8 mouse cellular contexts compared by ENCODE assay signal in genomic region chrX:133691581-133692391, GRCm38 (mm10). TPM values are rescaled to one million over a fixed set of nuclear protein-coding genes. Genes with fewer than 3 reads are reported as not detected.
DNase-seq lines count a peak whose midpoint lies in the region; ATAC-seq and TF ChIP-seq lines count a peak whose summit lies in the region.

No protein-coding gene starts in this region.

- WGBS in spleen, adult 2 months = 16% methylated on average over 12 of the region's 12 CpGs
- 16% methylated on average over 12 of the region's 12 CpGs for WGBS in limb, embryonic 12.5 days
- 19% methylated on average over 12 of the region's 12 CpGs for WGBS in midbrain, embryonic 12.5 days
- WGBS in stomach, postnatal 0 days = 13% methylated on average over 12 of the region's 12 CpGs

- no peak for TF ChIP-seq POLR2A in spleen, adult 2 months (IDR thresholded peaks at IDR 0.05; ENCODE audit: low read depth, low read length)

- H3K9me3 ChIP-seq in limb, embryonic 12.5 days = no peaks in the 10 kb centered on the region
- H3K9me3 ChIP-seq in midbrain, embryonic 12.5 days = no peaks in the 10 kb centered on the region
- no peaks in the 10 kb centered on the region for H3K9me3 ChIP-seq in stomach, postnatal 0 days (ENCODE audit: control insufficient read depth, low read length)

- 0 out of 2 replicates have a peak, but pooled peaks cover 3% of the 10 kb centered on the region for H3K4me1 ChIP-seq in spleen, adult 2 months (ENCODE audit: control insufficient read depth, insufficient read depth, insufficient read length)
- H3K4me1 ChIP-seq in limb, embryonic 12.5 days (replicated peaks) = no peaks in the 10 kb centered on the region
- no peaks in the 10 kb centered on the region for H3K4me1 ChIP-seq in midbrain, embryonic 12.5 days
- no peaks in the 10 kb centered on the region for H3K4me1 ChIP-seq in stomach, postnatal 0 days (replicated peaks; ENCODE audit: control insufficient read depth, insufficient read depth)

- peak; percentile 74 for ATAC-seq in common myeloid progenitor, adult 5-6 weeks (replicated peaks; ENCODE audit: low read depth, poor library complexity, severe bottlenecking)
- ATAC-seq in limb, embryonic 12.5 days (ENCODE audit: insufficient number of reproducible peaks, insufficient read depth, low FRiP score, low TSS enrichment, low read depth) = no peak
- ATAC-seq in midbrain, embryonic 12.5 days (ENCODE audit: low FRiP score, low read depth) = no peak
- ATAC-seq in stomach, postnatal 0 days (ENCODE audit: low FRiP score, low TSS enrichment) = 0 out of 2 replicates have a peak, but pooled peaks have one; percentile 56

- no peak overlapping the region for H3K4me3 ChIP-seq in spleen, adult 2 months (ENCODE audit: extremely low read depth, insufficient read depth, insufficient read length)
- peak overlapping the region; percentile 27 for H3K4me3 ChIP-seq in limb, embryonic 12.5 days (replicated peaks)
- peak overlapping the region; percentile 55 for H3K4me3 ChIP-seq in midbrain, embryonic 12.5 days
- peak overlapping the region; percentile 29 for H3K4me3 ChIP-seq in stomach, postnatal 0 days (ENCODE audit: low read depth, low read length)

- DNase-seq in spleen, adult 2 months (ENCODE audit: low read depth in 1 of 2, low spot score in 2 of 2) = peak; percentile 5 to 21
- no peak for DNase-seq in spleen, adult 12 weeks (ENCODE audit: low spot score)
- peak; percentile 64 to 73 for DNase-seq in heart, adult 9 months (ENCODE audit: low spot score in 2 of 2)
- peak; percentile 54 to 56 for DNase-seq in kidney, adult 8-10 months
- DNase-seq in stomach, postnatal 0 days (ENCODE audit: low spot score) = peak; percentile 34

- no peak overlapping the region for H3K9ac ChIP-seq in limb, embryonic 12.5 days (replicated peaks)
- H3K9ac ChIP-seq in midbrain, embryonic 12.5 days (replicated peaks) = no peak overlapping the region
- H3K9ac ChIP-seq in stomach, postnatal 0 days (ENCODE audit: low read length) = no peak overlapping the region

- peak overlapping the region; percentile 75 for H3K4me2 ChIP-seq in limb, embryonic 12.5 days
- H3K4me2 ChIP-seq in midbrain, embryonic 12.5 days (replicated peaks) = peak overlapping the region; percentile 75
- H3K4me2 ChIP-seq in stomach, postnatal 0 days (replicated peaks; ENCODE audit: low read depth) = peak overlapping the region; percentile 45

- no peak for TF ChIP-seq EP300 in stomach, postnatal 0 days (optimal IDR thresholded peaks at IDR 0.05)

- H3K27me3 ChIP-seq in spleen, adult 2 months (ENCODE audit: control insufficient read depth, insufficient read depth, low read length) = peaks cover 4% of the 10 kb centered on the region; the same call in 1 of the 2 replicates
- H3K27me3 ChIP-seq in limb, embryonic 12.5 days = peaks cover 63% of the 10 kb centered on the region
- H3K27me3 ChIP-seq in midbrain, embryonic 12.5 days = peaks cover 14% of the 10 kb centered on the region
- H3K27me3 ChIP-seq in stomach, postnatal 0 days (ENCODE audit: control insufficient read depth, insufficient read depth, low read length) = no peaks in the 10 kb centered on the region

- peak; percentile 20; the same call in 1 of the 2 replicates for TF ChIP-seq CTCF in spleen, adult 2 months (IDR thresholded peaks at IDR 0.05; ENCODE audit: extremely low read depth, insufficient read depth, insufficient read length, insufficient replicate concordance)
- peak; percentile 72 for TF ChIP-seq CTCF in stomach, postnatal 0 days (IDR thresholded peaks at IDR 0.05; ENCODE audit: low read depth)

- H3K27ac ChIP-seq in spleen, adult 2 months (ENCODE audit: insufficient read depth, low read length) = no peak overlapping the region
- H3K27ac ChIP-seq in limb, embryonic 12.5 days = no peak overlapping the region
- H3K27ac ChIP-seq in midbrain, embryonic 12.5 days (replicated peaks) = peak overlapping the region; percentile 49
- no peak overlapping the region for H3K27ac ChIP-seq in stomach, postnatal 0 days (replicated peaks)

- H3K36me3 ChIP-seq in spleen, adult 2 months (ENCODE audit: control insufficient read depth, insufficient read depth, low read length) = no peaks in the 10 kb centered on the region
- H3K36me3 ChIP-seq in limb, embryonic 12.5 days = no peaks in the 10 kb centered on the region
- no peaks in the 10 kb centered on the region for H3K36me3 ChIP-seq in midbrain, embryonic 12.5 days
- no peaks in the 10 kb centered on the region for H3K36me3 ChIP-seq in stomach, postnatal 0 days (ENCODE audit: control insufficient read depth, insufficient read depth, low read length)

RNA-seq across cellular contexts. Expression of gene Pcdh19, which starts 3.0 kb away (rescaled TPM):
- polyA plus RNA-seq in spleen, adult 2 months (2012; rRNA removed) = 0.04 TPM in 2 replicates
- 0.05 TPM in 1 of 2 replicates, not detected in the other for total RNA-seq in common myeloid progenitor, adult 5-6 weeks (2017)
- 3.5 and 5.2 TPM in 2 replicates for polyA plus RNA-seq in limb, embryonic 12.5 days (2016; fragmentation: Nextera tagmentation; extraction: Ambion mirVana)
- polyA plus RNA-seq in midbrain, embryonic 12.5 days (2016; fragmentation: Nextera tagmentation; extraction: Ambion mirVana) = 10.2 and 14.1 TPM in 2 replicates
- 1.2 and 2.5 TPM in 2 replicates for polyA plus RNA-seq in stomach, postnatal 0 days (2015; fragmentation: Nextera tagmentation; extraction: Ambion mirVana)

Comparison
In these comparisons a context has a peak if more than half of its experiments do, and no peak if none do; other contexts are left out.
1. ATAC-seq: peak in common myeloid progenitor, adult 5-6 weeks (single experiment) and stomach, postnatal 0 days (single experiment); none in limb, embryonic 12.5 days (single experiment) and midbrain, embryonic 12.5 days (single experiment).
2. Peak in every context shown above with its lines, with median percentiles within 50 percentile points of each other: H3K4me2 ChIP-seq.